Mouse (Mus musculus) liver, adult 2 months (tissue): Measurements from ENCODE around the gene Rad21l. TPM values are rescaled to one million over a fixed set of nuclear protein-coding genes. Genes with fewer than 3 reads are reported as not detected.

Experiments used
- DNase-seq: peaks from one replicate; pipeline ENCODE4 v3.0.0-alpha.2; 2011; ENCODE audit warnings: low read depth, low spot score; ENCODE audit errors: extremely low read depth
- H3K27ac ChIP-seq: fragments of 200-500 bp; replicated peaks from 2 replicates; pipeline ENCODE4 v1.5.1; 2012; ENCODE audit warnings: low read depth, mild to moderate bottlenecking, control low read depth, inconsistent platforms, low read length; ENCODE audit not compliant: insufficient read depth
- H3K27me3 ChIP-seq: fragments of 200-500 bp; 2 replicates; pipeline ENCODE4 v1.6.1; 2012; ENCODE audit warnings: mild to moderate bottlenecking, moderate library complexity, low read length, inconsistent platforms; ENCODE audit not compliant: control insufficient read depth, insufficient read depth
- H3K36me3 ChIP-seq: fragments of 200-500 bp; 2 replicates; pipeline ENCODE4 v1.6.1; 2012; ENCODE audit warnings: low read length, inconsistent platforms; ENCODE audit not compliant: control insufficient read depth, insufficient read depth
- H3K4me1 ChIP-seq: fragments of 200-500 bp; 2 replicates; pipeline ENCODE4 v1.6.1; 2011; ENCODE audit warnings: low read length; ENCODE audit not compliant: control insufficient read depth, insufficient read depth
- H3K4me3 ChIP-seq: fragments of 200-500 bp; 2 replicates; pipeline ENCODE4 v1.5.1; 2011; ENCODE audit warnings: low read depth, mild to moderate bottlenecking, control low read depth, low read length, moderate library complexity; ENCODE audit not compliant: insufficient read depth
- H3K79me2 ChIP-seq: fragments of 200-500 bp; 2 replicates; pipeline ENCODE4 v1.6.1; 2012; ENCODE audit warnings: inconsistent platforms, mild to moderate bottlenecking, low read length, moderate library complexity; ENCODE audit not compliant: control insufficient read depth, insufficient read depth
- H3K9ac ChIP-seq: fragments of 200-500 bp; 2 replicates; pipeline ENCODE4 v1.6.1; 2012; ENCODE audit warnings: low read depth, mild to moderate bottlenecking, control low read depth, inconsistent platforms, low read length
- CTCF ChIP-seq: fragments of 200-500 bp; IDR thresholded peaks from 2 replicates; pipeline ENCODE4 v1.5.1; 2011; ENCODE audit warnings: low read depth, low read length, control low read depth
- POLR2A ChIP-seq: fragments of 200-500 bp; IDR thresholded peaks from 2 replicates; pipeline ENCODE4 v1.6.1; 2011; ENCODE audit warnings: low read length, control low read depth; ENCODE audit not compliant: insufficient read depth; ENCODE audit errors: extremely low read depth
- WGBS: fragments of 180-500 bp; shearing (Covaris S2); methylation state at CpG from one replicate; pipeline ENCODE4 v1.1.7; 2018; 5-methylcytosine and 5-hydroxymethylcytosine counted together
- polyA plus RNA-seq: library from polyadenylated mRNA; depleted of rRNA; stranded (reverse); fragments of >200 nt; gene quantifications from 2 replicates; pipeline ENCODE4 v1.2.3, GENCODE M21; 2012; rRNA removed
- total RNA-seq: library from RNA; depleted of rRNA; stranded (reverse); fragments of >200 nt; gene quantifications from 2 replicates; pipeline ENCODE4 v1.2.3, GENCODE M21; 2014; rRNA removed

Rad21l gene
- total RNA-seq (not detected in 2 replicates), polyA plus RNA-seq (not detected in 2 replicates)

DNA sequence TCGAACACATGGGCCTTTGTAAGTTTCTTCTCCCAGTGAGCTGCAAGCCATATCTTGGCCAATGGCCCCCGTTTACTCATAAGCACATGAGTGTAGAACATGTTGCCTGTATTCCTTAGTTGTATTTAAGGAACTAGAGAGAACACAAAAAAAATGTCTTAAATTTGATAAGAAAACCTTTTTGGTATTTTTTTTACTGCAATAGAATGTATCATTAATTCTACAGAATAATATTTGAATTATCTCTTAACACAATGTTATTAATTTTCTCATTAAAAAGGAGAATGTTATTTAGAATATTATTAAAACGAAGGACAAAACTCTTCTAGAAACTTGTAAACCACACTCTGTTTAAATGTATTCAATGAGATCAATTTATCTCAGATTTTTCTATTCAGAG lies at the start of gene Rad21l:
Rad21l (minus strand) TSS at position 101 of the 400 bp plus-strand sequence.
- Histone ChIP-seq H3K36me3 (no peaks in the 10 kb centered on the region), H3K79me2 (no peaks in the 10 kb centered on the region), H3K27ac (no peak within 1 kb of the TSS), H3K9ac (no peak within 1 kb of the TSS), H3K27me3 (no peaks in the 10 kb centered on the region), H3K4me3 (no peak within 1 kb of the TSS), H3K4me1 (no peaks in the 10 kb centered on the region)
- WGBS: 75% methylated on average over 3 of the region's 3 CpGs
- TF ChIP-seq POLR2A (no peak), CTCF (no peak)
- no peak for DNase-seq

DNA sequence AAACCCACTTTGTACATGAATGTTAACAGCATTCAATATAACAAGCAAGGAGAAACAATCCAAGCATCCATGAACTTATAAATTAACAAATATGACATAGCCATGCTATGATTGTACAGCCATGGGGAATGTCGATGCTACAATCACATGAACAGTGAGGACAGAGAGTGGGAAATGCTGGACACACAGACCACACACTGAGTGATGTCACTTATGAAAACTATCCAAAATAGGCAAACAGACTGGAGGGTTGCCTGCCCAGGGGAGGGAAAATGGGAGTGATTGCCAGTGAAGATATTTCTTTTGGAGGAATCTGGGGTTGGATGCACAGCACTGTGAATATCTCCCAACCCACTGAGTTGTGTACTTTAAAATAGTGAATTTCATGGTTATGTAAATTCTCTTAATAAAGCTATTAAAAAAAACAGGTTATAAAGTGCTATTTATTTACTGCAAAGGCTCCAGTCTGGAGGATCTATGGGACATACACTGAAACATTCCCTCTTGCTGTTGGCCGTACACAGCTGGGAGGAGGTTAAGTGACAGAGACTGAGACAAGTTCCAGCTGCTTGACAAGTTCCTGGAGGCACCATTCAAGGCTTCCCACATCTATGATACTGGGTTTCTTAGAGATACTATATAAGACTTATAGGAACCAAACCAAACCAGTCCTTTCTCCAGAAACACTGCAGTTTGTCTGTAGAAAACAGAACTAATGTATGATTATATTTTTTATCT lies 48.2 kb upstream of the Rad21l start:
- no peak for DNase-seq
- no peak overlapping the region for H3K27ac ChIP-seq
- no peaks in the 10 kb centered on the region for H3K79me2 ChIP-seq
- TF ChIP-seq CTCF: no peak
- no peak for TF ChIP-seq POLR2A
- peaks cover 41% of the 10 kb centered on the region for H3K36me3 ChIP-seq
- H3K9ac ChIP-seq: no peak overlapping the region
- no peaks in the 10 kb centered on the region for H3K4me1 ChIP-seq
- no peaks in the 10 kb centered on the region for H3K27me3 ChIP-seq
- 89% methylated on average over 2 of the region's 2 CpGs for WGBS
- H3K4me3 ChIP-seq: no peak overlapping the region

DNA sequence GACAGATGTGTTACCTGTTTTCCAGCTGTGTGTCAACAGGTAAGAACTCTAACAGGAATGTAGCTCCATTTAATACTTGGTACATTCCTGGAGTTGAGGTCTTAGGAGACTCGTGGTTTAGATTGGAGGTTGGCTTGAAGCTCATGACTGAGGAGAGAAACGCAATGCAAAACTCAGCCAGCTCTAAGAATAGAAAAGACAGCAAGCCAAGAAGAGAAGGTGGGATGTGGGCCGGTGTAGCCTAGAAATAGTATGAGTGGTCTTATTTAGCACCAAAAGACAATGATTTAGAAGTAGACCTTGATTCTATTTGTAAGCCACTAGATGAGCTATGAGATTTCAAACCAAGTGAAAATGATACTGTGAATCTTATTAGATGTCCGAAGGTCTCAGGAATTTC lies 47.2 kb upstream of the Rad21l start:
- H3K79me2 ChIP-seq: no peaks in the 10 kb centered on the region
- H3K27me3 ChIP-seq: no peaks in the 10 kb centered on the region
- no peak overlapping the region for H3K4me3 ChIP-seq
- H3K27ac ChIP-seq: no peak overlapping the region
- H3K4me1 ChIP-seq: no peaks in the 10 kb centered on the region
- no peak overlapping the region for H3K9ac ChIP-seq
- peaks cover 32% of the 10 kb centered on the region for H3K36me3 ChIP-seq
- DNase-seq: no peak
- TF ChIP-seq POLR2A (no peak), CTCF (no peak)
- 94% methylated on average over 4 of the region's 4 CpGs for whole genome bisulfite sequencing

DNA sequence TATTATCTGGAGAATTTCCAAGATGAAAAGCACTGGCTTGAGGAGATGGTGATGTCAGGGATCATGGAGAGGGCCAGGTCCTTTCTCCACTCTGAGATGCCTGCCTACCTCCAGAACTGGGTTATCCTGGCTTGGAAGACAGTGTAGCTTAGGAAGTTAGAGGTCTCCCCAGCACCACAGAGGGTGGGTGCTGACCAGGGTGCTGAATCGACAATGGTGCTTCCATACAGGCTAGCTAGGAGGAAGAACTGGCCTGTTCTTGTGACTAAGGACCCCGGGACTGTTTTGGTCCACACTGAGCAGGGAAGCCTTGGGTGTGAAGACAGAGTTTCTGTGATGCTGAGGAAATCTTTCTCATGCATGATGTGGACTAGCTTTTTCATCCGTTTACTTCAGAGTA lies 44.3 kb upstream of the Rad21l start:
- 39% methylated on average over 3 of the region's 3 CpGs for WGBS
- no peaks in the 10 kb centered on the region for H3K79me2 ChIP-seq
- H3K27ac ChIP-seq: no peak overlapping the region
- DNase-seq: no peak
- H3K9ac ChIP-seq: no peak overlapping the region
- TF ChIP-seq POLR2A: no peak
- TF ChIP-seq CTCF: no peak
- H3K4me3 ChIP-seq: no peak overlapping the region
- H3K4me1 ChIP-seq: no peaks in the 10 kb centered on the region
- H3K27me3 ChIP-seq: no peaks in the 10 kb centered on the region
- peaks cover 11% of the 10 kb centered on the region; the same call in 1 of the 2 replicates for H3K36me3 ChIP-seq

DNA sequence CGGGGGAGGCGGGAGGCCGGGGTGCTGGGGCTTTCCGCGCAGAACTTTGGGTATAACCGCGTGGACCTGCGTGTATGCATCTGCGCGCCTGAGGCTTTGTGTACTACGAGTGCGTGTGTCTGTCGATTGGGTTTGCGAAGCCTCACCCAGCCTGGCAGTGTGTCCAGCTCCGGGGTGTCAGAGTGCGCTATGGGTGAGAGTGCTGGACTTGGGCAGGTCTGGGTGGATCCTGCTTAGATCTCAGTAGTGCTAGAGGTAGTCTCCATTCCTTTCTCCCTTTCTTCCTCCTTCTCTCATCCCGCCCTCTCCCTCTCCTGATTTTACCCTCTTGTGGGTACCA lies 34.5 kb upstream of the Rad21l start:
- Histone ChIP-seq H3K4me3 (peak overlapping the region; percentile 51; the same call in 1 of the 2 replicates), H3K27ac (no peak overlapping the region), H3K9ac (no peak overlapping the region), H3K27me3 (peaks cover 10% of the 10 kb centered on the region; the same call in 1 of the 2 replicates), H3K36me3 (no peaks in the 10 kb centered on the region), H3K79me2 (no peaks in the 10 kb centered on the region), H3K4me1 (0 out of 2 replicates have a peak, but pooled peaks cover 5% of the 10 kb centered on the region)
- WGBS: 2% methylated on average over 17 of the region's 17 CpGs
- TF ChIP-seq CTCF: no peak
- TF ChIP-seq POLR2A: no peak
- no peak for DNase-seq

DNA sequence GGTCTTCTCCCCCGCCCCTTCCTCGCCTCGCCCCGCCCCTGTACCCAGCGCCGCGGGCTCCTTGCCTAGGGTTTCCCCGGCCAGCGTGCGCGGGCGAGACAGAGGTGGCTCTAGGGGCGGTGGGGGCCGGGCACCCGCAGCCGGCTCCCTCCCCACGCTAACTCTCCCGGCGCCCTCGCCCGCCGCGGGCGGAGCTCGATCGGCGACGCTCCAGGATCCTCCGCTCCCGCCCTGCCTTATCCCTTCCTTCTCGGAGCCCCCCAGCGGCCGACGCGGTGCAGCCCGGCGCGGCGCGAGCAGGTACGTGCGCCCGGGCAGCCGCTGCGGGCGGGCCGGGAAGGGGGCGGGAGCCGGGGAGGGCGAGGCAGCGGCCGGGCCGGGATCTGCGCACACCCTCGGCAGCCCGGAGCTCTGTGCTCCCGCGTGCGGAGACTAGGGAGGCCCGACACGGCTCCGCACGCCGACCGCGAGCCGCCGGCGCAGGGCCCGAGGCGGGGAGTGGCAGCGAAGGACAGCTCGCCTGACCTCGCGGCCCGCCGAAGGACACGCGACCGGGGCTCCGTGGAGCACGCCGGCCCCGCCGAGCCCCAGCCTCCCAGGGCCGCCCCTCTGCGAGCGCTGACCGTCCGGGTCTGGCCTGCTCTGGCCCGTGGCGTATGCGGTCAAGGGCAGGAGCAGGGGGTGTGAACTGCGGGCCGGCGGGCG lies 34.0 kb upstream of the Rad21l start:
- under 1% methylated on average over 69 of the region's 97 CpGs for WGBS
- H3K36me3 ChIP-seq: no peaks in the 10 kb centered on the region
- no peaks in the 10 kb centered on the region for H3K79me2 ChIP-seq
- H3K27me3 ChIP-seq: peaks cover 10% of the 10 kb centered on the region; the same call in 1 of the 2 replicates
- peak overlapping the region; percentile 55 for H3K9ac ChIP-seq
- TF ChIP-seq POLR2A (no peak), CTCF (no peak)
- H3K4me1 ChIP-seq: 0 out of 2 replicates have a peak, but pooled peaks cover 5% of the 10 kb centered on the region
- H3K4me3 ChIP-seq: peak overlapping the region; percentile 51; the same call in 1 of the 2 replicates
- DNase-seq: no peak
- no peak overlapping the region for H3K27ac ChIP-seq
